Mouse (Mus musculus): ENCODE measurements at regions not wholly inside any gene's neighbourhood (a gene's known extent, or its start where the extent isn't known, plus 50 kb on each side); places are given as distances from the start of the nearest gene placed in this dataset.

DNA sequence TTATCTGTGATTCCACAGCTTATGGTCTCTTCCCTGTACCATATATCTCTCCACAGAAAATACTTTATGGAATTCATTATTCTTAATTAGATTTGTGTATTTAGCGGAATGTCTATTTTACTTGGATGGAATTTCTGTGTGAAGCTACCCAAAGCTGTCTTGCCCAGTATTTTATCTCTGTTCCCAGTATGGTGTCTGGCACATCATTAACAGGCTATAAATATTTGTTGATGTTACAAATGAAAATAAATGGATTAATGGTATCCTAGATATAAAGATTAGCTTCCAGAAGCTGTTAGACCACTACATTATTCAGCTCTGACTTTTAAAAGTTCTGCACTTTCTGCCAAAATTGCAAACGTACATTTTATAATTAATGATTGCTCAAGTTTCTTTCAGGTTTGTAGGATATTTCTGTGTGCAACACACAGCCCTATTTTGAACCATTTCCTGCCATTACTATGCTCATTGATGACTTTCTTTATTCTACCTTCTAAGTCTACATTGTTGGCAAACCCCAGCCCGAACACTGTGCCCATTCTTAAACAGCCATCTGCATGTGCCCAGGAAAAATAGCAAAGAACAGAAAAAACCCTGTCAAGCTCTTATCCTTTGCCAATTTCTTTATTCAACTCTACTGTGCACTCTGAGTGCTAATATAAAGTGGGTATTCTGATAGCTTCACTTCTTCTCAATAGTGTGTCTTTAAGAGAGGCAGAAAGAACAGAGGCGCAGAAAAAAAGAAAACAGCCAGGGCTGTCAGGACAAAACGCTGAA is 1066.7 kb downstream of the Tecrl start:
- DNase-seq, result no peak
- H3K36me3 ChIP-seq (replicated peaks; ENCODE audit: insufficient read depth, low read length), result no peaks in the 10 kb centered on the region
- H3K9ac ChIP-seq (replicated peaks), result no peak overlapping the region
- H3K27ac ChIP-seq (ENCODE audit: low read depth), result no peak overlapping the region
- H3K4me1 ChIP-seq (ENCODE audit: insufficient read depth), result no peaks in the 10 kb centered on the region
- H3K4me3 ChIP-seq (ENCODE audit: low read depth, low read length), result no peak overlapping the region
- H3K27me3 ChIP-seq (ENCODE audit: insufficient read depth, low read length), result no peaks in the 10 kb centered on the region
- ATAC-seq, result no peak
- H3K9me3 ChIP-seq (ENCODE audit: low read length), result no peaks in the 10 kb centered on the region
- no peak for TF ChIP-seq EP300 (IDR thresholded peaks at IDR 0.05; ENCODE audit: low read depth)
- TF ChIP-seq CTCF (IDR thresholded peaks at IDR 0.05; ENCODE audit: low read depth), result no peak
- no peak overlapping the region for H3K4me2 ChIP-seq (ENCODE audit: low read depth, low read length)
- 70% methylated on average over 5 of the region's 5 CpGs for WGBS (ENCODE audit: insufficient replicate concordance)

DNA sequence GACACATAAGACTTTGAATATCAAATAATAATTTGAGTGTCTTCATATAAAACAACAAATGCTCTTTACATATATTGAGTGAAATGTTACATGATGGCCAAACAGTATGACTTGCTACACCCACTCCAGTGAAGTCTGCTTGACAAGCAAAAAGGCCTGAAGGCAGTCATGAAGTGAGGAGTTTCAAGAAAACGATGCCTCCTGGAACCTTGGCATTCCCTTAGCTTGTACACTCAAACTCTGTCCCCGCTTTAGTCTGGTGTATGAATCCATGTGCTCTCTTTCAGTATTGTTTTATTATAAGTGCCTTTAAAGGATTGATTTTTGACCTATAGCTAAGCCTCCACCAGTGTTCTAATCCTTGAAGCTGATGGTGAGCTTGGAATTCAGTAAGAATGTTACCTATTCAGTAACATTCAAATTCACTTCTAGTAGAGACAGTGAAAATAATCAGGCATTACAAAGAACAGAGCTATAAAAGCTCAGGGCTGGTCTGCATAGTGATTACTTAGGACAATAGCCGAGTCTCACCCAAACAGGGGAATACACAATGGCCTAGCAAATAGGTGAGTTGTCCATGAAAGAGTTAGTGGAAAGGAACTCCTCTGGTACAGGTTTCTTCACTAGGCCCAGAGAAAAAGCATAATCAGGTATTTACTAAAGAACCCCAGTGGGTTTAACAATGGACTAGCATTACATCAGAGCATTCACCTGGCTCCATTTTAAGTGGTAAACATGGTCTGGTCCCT is 1101.5 kb downstream of the Tecrl start:
- Histone ChIP-seq H3K9ac (replicated peaks) (no peak overlapping the region), H3K4me3 (ENCODE audit: low read depth, low read length) (no peak overlapping the region), H3K27me3 (ENCODE audit: insufficient read depth, low read length) (no peaks in the 10 kb centered on the region), H3K9me3 (ENCODE audit: low read length) (no peaks in the 10 kb centered on the region), H3K4me2 (ENCODE audit: low read depth, low read length) (no peak overlapping the region), H3K36me3 (replicated peaks; ENCODE audit: insufficient read depth, low read length) (no peaks in the 10 kb centered on the region), H3K27ac (ENCODE audit: low read depth) (no peak overlapping the region), H3K4me1 (ENCODE audit: insufficient read depth) (no peaks in the 10 kb centered on the region)
- 80% methylated on average over 3 of the region's 3 CpGs for WGBS (ENCODE audit: insufficient replicate concordance)
- ATAC-seq, result no peak
- DNase-seq, result no peak
- TF ChIP-seq CTCF (IDR thresholded peaks at IDR 0.05; ENCODE audit: low read depth), result no peak
- no peak for TF ChIP-seq EP300 (IDR thresholded peaks at IDR 0.05; ENCODE audit: low read depth)

DNA sequence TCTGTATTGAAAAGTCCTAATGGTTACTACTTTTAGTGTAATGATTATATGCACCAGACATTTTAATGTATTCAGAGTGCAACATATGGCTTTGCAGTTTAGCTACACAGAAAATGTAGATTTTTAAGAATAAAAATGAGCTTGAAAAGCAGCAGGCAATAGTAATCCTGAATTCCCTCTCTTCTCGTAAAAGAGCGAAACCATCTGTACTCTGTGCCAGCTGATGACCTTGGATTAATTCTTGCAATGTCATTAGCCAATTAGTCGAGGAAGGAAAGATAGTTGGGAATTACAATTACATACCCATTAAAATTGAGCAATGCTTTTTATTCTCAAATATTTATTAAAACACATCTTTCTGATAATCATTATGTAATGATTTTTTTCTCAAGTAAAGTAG is 1128.7 kb downstream of the Tecrl start:
- Histone ChIP-seq H3K4me3 (ENCODE audit: low read depth, low read length) (no peak overlapping the region), H3K4me1 (ENCODE audit: insufficient read depth) (no peaks in the 10 kb centered on the region), H3K9ac (replicated peaks) (no peak overlapping the region), H3K27ac (ENCODE audit: low read depth) (no peak overlapping the region), H3K27me3 (ENCODE audit: insufficient read depth, low read length) (no peaks in the 10 kb centered on the region), H3K9me3 (ENCODE audit: low read length) (no peaks in the 10 kb centered on the region), H3K4me2 (ENCODE audit: low read depth, low read length) (no peak overlapping the region), H3K36me3 (replicated peaks; ENCODE audit: insufficient read depth, low read length) (no peaks in the 10 kb centered on the region)
- whole genome bisulfite sequencing (ENCODE audit: insufficient replicate concordance), result 78% methylated on average over 3 of the region's 3 CpGs
- DNase-seq (no peak), ATAC-seq (no peak)
- TF ChIP-seq CTCF (IDR thresholded peaks at IDR 0.05; ENCODE audit: low read depth) (no peak), EP300 (IDR thresholded peaks at IDR 0.05; ENCODE audit: low read depth) (no peak)

DNA sequence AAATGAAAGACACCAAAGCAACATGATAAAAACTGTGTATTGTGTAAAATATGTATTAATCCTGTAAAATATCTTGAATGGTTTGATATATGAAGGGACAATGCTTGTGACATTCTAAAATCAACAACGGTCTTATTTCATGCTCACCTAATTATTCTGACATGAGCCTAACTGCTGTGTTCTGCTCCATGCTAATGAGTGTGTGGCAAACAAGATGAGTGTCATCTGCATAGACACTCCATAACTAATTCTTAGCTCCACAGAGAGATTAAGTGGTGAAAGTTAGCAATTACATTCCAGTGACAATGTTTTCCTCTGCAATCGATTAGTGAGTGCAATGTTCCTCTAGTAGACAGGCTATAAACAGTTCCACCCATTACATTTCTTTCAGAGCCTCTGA is 1131.4 kb downstream of the Tecrl start:
- H3K36me3 ChIP-seq (replicated peaks; ENCODE audit: insufficient read depth, low read length), result no peaks in the 10 kb centered on the region
- no peak overlapping the region for H3K4me2 ChIP-seq (ENCODE audit: low read depth, low read length)
- no peak overlapping the region for H3K27ac ChIP-seq (ENCODE audit: low read depth)
- no peaks in the 10 kb centered on the region for H3K4me1 ChIP-seq (ENCODE audit: insufficient read depth)
- no peak overlapping the region for H3K9ac ChIP-seq (replicated peaks)
- H3K27me3 ChIP-seq (ENCODE audit: insufficient read depth, low read length), result no peaks in the 10 kb centered on the region
- TF ChIP-seq CTCF (IDR thresholded peaks at IDR 0.05; ENCODE audit: low read depth), result no peak
- TF ChIP-seq EP300 (IDR thresholded peaks at IDR 0.05; ENCODE audit: low read depth), result no peak
- H3K9me3 ChIP-seq (ENCODE audit: low read length), result no peaks in the 10 kb centered on the region
- ATAC-seq, result no peak
- no peak overlapping the region for H3K4me3 ChIP-seq (ENCODE audit: low read depth, low read length)
- WGBS (ENCODE audit: insufficient replicate concordance), result 79% methylated on average over 2 of the region's 2 CpGs
- DNase-seq, result no peak

DNA sequence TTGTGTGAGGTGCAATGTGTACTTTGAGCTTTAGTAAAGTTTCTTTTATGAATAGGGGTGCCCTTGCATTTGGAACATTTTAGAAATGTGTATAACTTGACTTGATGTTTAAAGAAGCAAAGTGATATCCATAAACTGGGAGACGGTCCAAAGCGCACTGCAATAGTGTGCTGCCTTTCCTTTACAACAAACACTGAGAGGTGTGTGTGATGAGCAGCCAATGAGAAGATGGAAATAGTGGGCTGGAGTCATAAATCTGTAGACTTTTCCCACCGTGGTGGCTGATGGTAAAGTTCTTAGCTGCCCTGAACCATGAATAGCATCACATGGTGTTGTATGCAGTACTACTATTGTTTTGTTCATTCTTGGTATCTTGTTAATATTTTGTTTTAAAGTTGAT is 1151.4 kb downstream of the Tecrl start:
- no peak overlapping the region for H3K4me2 ChIP-seq (ENCODE audit: low read depth, low read length)
- DNase-seq (no peak), ATAC-seq (no peak)
- 73% methylated on average over 3 of the region's 3 CpGs for WGBS (ENCODE audit: insufficient replicate concordance)
- H3K9me3 ChIP-seq (ENCODE audit: low read length), result no peaks in the 10 kb centered on the region
- H3K4me3 ChIP-seq (ENCODE audit: low read depth, low read length), result no peak overlapping the region
- no peak overlapping the region for H3K27ac ChIP-seq (ENCODE audit: low read depth)
- no peaks in the 10 kb centered on the region for H3K4me1 ChIP-seq (ENCODE audit: insufficient read depth)
- no peaks in the 10 kb centered on the region for H3K27me3 ChIP-seq (ENCODE audit: insufficient read depth, low read length)
- TF ChIP-seq EP300 (IDR thresholded peaks at IDR 0.05; ENCODE audit: low read depth), result no peak
- TF ChIP-seq CTCF (IDR thresholded peaks at IDR 0.05; ENCODE audit: low read depth), result no peak
- H3K9ac ChIP-seq (replicated peaks), result no peak overlapping the region
- H3K36me3 ChIP-seq (replicated peaks; ENCODE audit: insufficient read depth, low read length), result no peaks in the 10 kb centered on the region

Measured in liver, postnatal 0 days (tissue).